Mouse (Mus musculus) ES-Bruce4 (cell line): ENCODE measurements around the gene Olfm1. TPM values are rescaled to one million over a fixed set of nuclear protein-coding genes. Genes with fewer than 3 reads are reported as not detected.
A peak's percentile ranks its signal among the peaks of the same experiment; 100 is the strongest.

ENCODE experiments used
- H3K27ac ChIP-seq: 2 replicates; pipeline ENCODE4 v1.5.1; 2012; ENCODE audit warnings: low read length, inconsistent platforms; ENCODE audit not compliant: insufficient read depth
- H3K27me3 ChIP-seq: 2 replicates; pipeline ENCODE4 v1.6.1; 2012; ENCODE audit warnings: mild to moderate bottlenecking, low read length, inconsistent platforms; ENCODE audit not compliant: control insufficient read depth, poor library complexity, insufficient read depth, severe bottlenecking
- H3K36me3 ChIP-seq: 2 replicates; pipeline ENCODE4 v1.6.1; 2012; ENCODE audit warnings: inconsistent platforms, mild to moderate bottlenecking, low read length, moderate library complexity; ENCODE audit not compliant: control insufficient read depth, poor library complexity, insufficient read depth, severe bottlenecking
- H3K4me1 ChIP-seq: one replicate; pipeline ENCODE4 v1.8.1; 2011; ENCODE audit warnings: low read length; ENCODE audit not compliant: control insufficient read depth, insufficient read depth
- H3K4me3 ChIP-seq: 2 replicates; pipeline ENCODE4 v1.5.1; 2011; ENCODE audit warnings: low read depth, mild to moderate bottlenecking, low read length
- H3K9ac ChIP-seq: 2 replicates; pipeline ENCODE4 v1.6.1; 2012; ENCODE audit warnings: low read depth, mild to moderate bottlenecking, inconsistent platforms; ENCODE audit not compliant: poor library complexity, severe bottlenecking
- H3K9me3 ChIP-seq: replicated peaks from 2 replicates; pipeline ENCODE4 v1.6.1; 2012; ENCODE audit warnings: mild to moderate bottlenecking, low read length, inconsistent platforms; ENCODE audit not compliant: control insufficient read depth, poor library complexity, insufficient read depth, severe bottlenecking
- CTCF ChIP-seq: IDR thresholded peaks from one replicate; pipeline ENCODE4 v1.8.1; 2011; ENCODE audit warnings: low read depth, low read length
- EP300 ChIP-seq: IDR thresholded peaks from 2 replicates; pipeline ENCODE4 v1.6.1; 2011; ENCODE audit warnings: low read depth, low read length; ENCODE audit not compliant: insufficient read depth
- POLR2A ChIP-seq: IDR thresholded peaks from one replicate; pipeline ENCODE4 v1.8.1; 2011; ENCODE audit warnings: low read length; ENCODE audit not compliant: insufficient read depth
- polyA plus RNA-seq: library from polyadenylated mRNA; stranded (reverse); fragments of >200 nt; gene quantifications from 2 replicates; pipeline ENCODE4 v1.2.4, GENCODE M21; 2011; ENCODE audit warnings: low read depth; ENCODE audit not compliant: missing spikeins, insufficient read depth, insufficient read length

The Olfm1 gene
- polyA plus RNA-seq, 1 experiment: 8.9 TPM

GRCm38 (mm10) chr2:28206472-28206871, 13.7 kb downstream of the Olfm1 start:
- Histone ChIP-seq H3K4me3 (peak overlapping the region; percentile 83), H3K27ac (no peak overlapping the region), H3K4me1 (peaks cover 2% of the 10 kb centered on the region), H3K9ac (peak overlapping the region; percentile 71; the same call in 1 of the 2 replicates), H3K36me3 (no peaks in the 10 kb centered on the region), H3K27me3 (peaks cover 2% of the 10 kb centered on the region; the same call in 1 of the 2 replicates), H3K9me3 (no peaks in the 10 kb centered on the region)
- no peak for TF ChIP-seq CTCF
- no peak for TF ChIP-seq EP300
- no peak for TF ChIP-seq POLR2A

GRCm38 (mm10) chr2:28207200-28207750, 14.5 kb downstream of the Olfm1 start:
- no peaks in the 10 kb centered on the region for H3K9me3 ChIP-seq
- H3K4me3 ChIP-seq: no peak overlapping the region
- peaks cover 2% of the 10 kb centered on the region for H3K4me1 ChIP-seq
- no peak overlapping the region for H3K9ac ChIP-seq
- peaks cover 2% of the 10 kb centered on the region; the same call in 1 of the 2 replicates for H3K27me3 ChIP-seq
- no peak overlapping the region for H3K27ac ChIP-seq
- TF ChIP-seq POLR2A (no peak), CTCF (no peak), EP300 (no peak)
- no peaks in the 10 kb centered on the region for H3K36me3 ChIP-seq

GRCm38 (mm10) chr2:28208130-28208745, 15.4 kb downstream of the Olfm1 start:
- H3K4me1 ChIP-seq: peaks cover 2% of the 10 kb centered on the region

GRCm38 (mm10) chr2:28209211-28209610, 16.4 kb downstream of the Olfm1 start:
- no peaks in the 10 kb centered on the region for H3K9me3 ChIP-seq
- H3K36me3 ChIP-seq: no peaks in the 10 kb centered on the region
- no peak overlapping the region for H3K9ac ChIP-seq
- H3K27me3 ChIP-seq: peaks cover 2% of the 10 kb centered on the region; the same call in 1 of the 2 replicates
- H3K27ac ChIP-seq: no peak overlapping the region
- no peak overlapping the region for H3K4me3 ChIP-seq
- no peak for TF ChIP-seq EP300
- no peak for TF ChIP-seq CTCF
- H3K4me1 ChIP-seq: peaks cover 2% of the 10 kb centered on the region

More at GRCm38 (mm10) chr2:28208130-28208745, 15.4 kb downstream of the Olfm1 start:
- Histone ChIP-seq H3K27ac (no peak overlapping the region), H3K4me3 (no peak overlapping the region), H3K9ac (no peak overlapping the region), H3K27me3 (peaks cover 2% of the 10 kb centered on the region; the same call in 1 of the 2 replicates), H3K9me3 (no peaks in the 10 kb centered on the region), H3K36me3 (no peaks in the 10 kb centered on the region)
- TF ChIP-seq CTCF (no peak), EP300 (no peak), POLR2A (no peak)

GRCm38 (mm10) chr2:28209653-28210052, 16.9 kb downstream of the Olfm1 start:
- Histone ChIP-seq H3K27ac (no peak overlapping the region), H3K27me3 (peaks cover 2% of the 10 kb centered on the region; the same call in 1 of the 2 replicates), H3K4me1 (peaks cover 2% of the 10 kb centered on the region), H3K9ac (no peak overlapping the region), H3K4me3 (no peak overlapping the region), H3K9me3 (no peaks in the 10 kb centered on the region), H3K36me3 (no peaks in the 10 kb centered on the region)
- no peak for TF ChIP-seq POLR2A
- TF ChIP-seq EP300: no peak
- no peak for TF ChIP-seq CTCF

GRCm38 (mm10) chr2:28210273-28210672, 17.5 kb downstream of the Olfm1 start:
- Histone ChIP-seq H3K4me3 (no peak overlapping the region), H3K4me1 (no peaks in the 10 kb centered on the region), H3K27ac (no peak overlapping the region), H3K36me3 (no peaks in the 10 kb centered on the region), H3K9ac (no peak overlapping the region), H3K9me3 (no peaks in the 10 kb centered on the region), H3K27me3 (peaks cover 2% of the 10 kb centered on the region; the same call in 1 of the 2 replicates)
- no peak for TF ChIP-seq CTCF
- TF ChIP-seq EP300: no peak
- no peak for TF ChIP-seq POLR2A
